Mouse (Mus musculus): ENCODE measurements around the gene Hvcn1.
"Not testable (repeated sequence)": the region's sequence is repeated elsewhere in the genome, so short reads cannot be mapped to it uniquely, and the experiment has no call there.

Gene Hvcn1

GRCm38 (mm10) chr5:122204180-122204579 lies 2.4 kb upstream of the Hvcn1 start:
- DNase-seq (ENCODE audit: low spot score): no peak

GRCm38 (mm10) chr5:122208909-122209308 lies 2.3 kb downstream of the Hvcn1 start:
- no peak for DNase-seq (ENCODE audit: low spot score)

- DNase-seq (ENCODE audit: low spot score): no peak
Measured at GRCm38 (mm10) chr5:122209591-122210368, 3.2 kb downstream of the Hvcn1 start.

- DNase-seq (ENCODE audit: low spot score): no peak
Measured at GRCm38 (mm10) chr5:122210890-122211289, 4.3 kb downstream of the Hvcn1 start.

GRCm38 (mm10) chr5:122212125-122212524 lies 5.5 kb downstream of the Hvcn1 start:
- no peak for DNase-seq (ENCODE audit: low spot score)

- not testable (repeated sequence) for DNase-seq (ENCODE audit: low spot score)
Measured at GRCm38 (mm10) chr5:122212820-122213219, 6.2 kb downstream of the Hvcn1 start.

- no peak for DNase-seq (ENCODE audit: low spot score)
Measured at GRCm38 (mm10) chr5:122213861-122214260, 7.3 kb downstream of the Hvcn1 start.

- DNase-seq (ENCODE audit: low spot score): no peak
Measured at GRCm38 (mm10) chr5:122217636-122218035, 11.0 kb downstream of the Hvcn1 start.

- DNase-seq (ENCODE audit: low spot score): no peak
Measured at GRCm38 (mm10) chr5:122218109-122218905, 11.7 kb downstream of the Hvcn1 start.

GRCm38 (mm10) chr5:122218928-122219327 lies 12.3 kb downstream of the Hvcn1 start:
- DNase-seq (ENCODE audit: low spot score): no peak

- DNase-seq (ENCODE audit: low spot score): no peak
Measured at GRCm38 (mm10) chr5:122219655-122220629, 13.3 kb downstream of the Hvcn1 start.

- no peak for DNase-seq (ENCODE audit: low spot score)
Measured at GRCm38 (mm10) chr5:122221085-122221484, 14.5 kb downstream of the Hvcn1 start.

- no peak for DNase-seq (ENCODE audit: low spot score)
Measured at GRCm38 (mm10) chr5:122224291-122224690, 17.7 kb downstream of the Hvcn1 start.

GRCm38 (mm10) chr5:122228271-122228765 lies 21.7 kb downstream of the Hvcn1 start:
- DNase-seq (ENCODE audit: low spot score): no peak

- DNase-seq (ENCODE audit: low spot score): no peak
Measured at GRCm38 (mm10) chr5:122228772-122229171, 22.2 kb downstream of the Hvcn1 start.

- DNase-seq (ENCODE audit: low spot score): no peak
Measured at GRCm38 (mm10) chr5:122230816-122231215, 24.2 kb downstream of the Hvcn1 start.

GRCm38 (mm10) chr5:122231431-122231830 lies 24.8 kb downstream of the Hvcn1 start:
- no peak for DNase-seq (ENCODE audit: low spot score)

GRCm38 (mm10) chr5:122232004-122232403 lies 25.4 kb downstream of the Hvcn1 start:
- DNase-seq (ENCODE audit: low spot score): no peak

- DNase-seq (ENCODE audit: low spot score): no peak
Measured at GRCm38 (mm10) chr5:122233077-122233581, 26.5 kb downstream of the Hvcn1 start.

- DNase-seq (ENCODE audit: low spot score): no peak
Measured at GRCm38 (mm10) chr5:122233695-122234094, 27.1 kb downstream of the Hvcn1 start.

- DNase-seq (ENCODE audit: low spot score): no peak
Measured at GRCm38 (mm10) chr5:122234319-122235195, 28.0 kb downstream of the Hvcn1 start.

Data from MN1 (cell line).